Mouse (Mus musculus): ENCODE data around the gene Slc15a3. TPM values are rescaled to one million over a fixed set of nuclear protein-coding genes. Genes with fewer than 3 reads are reported as not detected.

The Slc15a3 gene
- total RNA-seq, 1 experiment from 2014 or later = 61.9 TPM

GRCm38 (mm10) chr19:10818217-10818946 is 21.1 kb upstream of the Slc15a3 start:
- no peak for ATAC-seq (ENCODE audit: extremely low read depth, insufficient number of reproducible peaks, low FRiP score, poor library complexity, severe bottlenecking)

GRCm38 (mm10) chr19:10821319-10821718 is 18.2 kb upstream of the Slc15a3 start:
- ATAC-seq (ENCODE audit: extremely low read depth, insufficient number of reproducible peaks, low FRiP score, poor library complexity, severe bottlenecking) = no peak

DNA sequence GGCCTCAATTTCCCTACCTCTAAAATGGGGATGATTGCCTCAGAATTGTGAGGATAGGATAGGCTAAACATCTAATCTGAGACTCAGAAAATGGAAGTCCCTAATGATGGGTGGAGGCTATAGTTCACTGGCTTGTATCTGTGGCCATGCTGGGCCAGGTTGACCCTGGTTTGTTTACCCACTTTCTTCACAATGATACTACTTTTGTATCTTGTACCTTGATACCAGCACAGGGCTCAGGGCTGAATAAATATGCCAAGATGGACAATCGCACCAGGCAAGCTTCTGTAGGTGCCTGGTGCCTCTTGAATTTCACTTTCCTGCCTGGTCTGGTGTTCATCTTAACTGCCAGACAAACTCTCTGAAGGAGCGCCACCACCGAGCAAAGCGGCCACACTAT is 17.0 kb upstream of the Slc15a3 start:
- ATAC-seq (ENCODE audit: extremely low read depth, insufficient number of reproducible peaks, low FRiP score, poor library complexity, severe bottlenecking) = no peak

- no peak for ATAC-seq (ENCODE audit: extremely low read depth, insufficient number of reproducible peaks, low FRiP score, poor library complexity, severe bottlenecking)
Measured at GRCm38 (mm10) chr19:10824061-10824460, 15.5 kb upstream of the Slc15a3 start.

- no peak for ATAC-seq (ENCODE audit: extremely low read depth, insufficient number of reproducible peaks, low FRiP score, poor library complexity, severe bottlenecking)
Measured at GRCm38 (mm10) chr19:10828321-10828720, 11.2 kb upstream of the Slc15a3 start.

DNA sequence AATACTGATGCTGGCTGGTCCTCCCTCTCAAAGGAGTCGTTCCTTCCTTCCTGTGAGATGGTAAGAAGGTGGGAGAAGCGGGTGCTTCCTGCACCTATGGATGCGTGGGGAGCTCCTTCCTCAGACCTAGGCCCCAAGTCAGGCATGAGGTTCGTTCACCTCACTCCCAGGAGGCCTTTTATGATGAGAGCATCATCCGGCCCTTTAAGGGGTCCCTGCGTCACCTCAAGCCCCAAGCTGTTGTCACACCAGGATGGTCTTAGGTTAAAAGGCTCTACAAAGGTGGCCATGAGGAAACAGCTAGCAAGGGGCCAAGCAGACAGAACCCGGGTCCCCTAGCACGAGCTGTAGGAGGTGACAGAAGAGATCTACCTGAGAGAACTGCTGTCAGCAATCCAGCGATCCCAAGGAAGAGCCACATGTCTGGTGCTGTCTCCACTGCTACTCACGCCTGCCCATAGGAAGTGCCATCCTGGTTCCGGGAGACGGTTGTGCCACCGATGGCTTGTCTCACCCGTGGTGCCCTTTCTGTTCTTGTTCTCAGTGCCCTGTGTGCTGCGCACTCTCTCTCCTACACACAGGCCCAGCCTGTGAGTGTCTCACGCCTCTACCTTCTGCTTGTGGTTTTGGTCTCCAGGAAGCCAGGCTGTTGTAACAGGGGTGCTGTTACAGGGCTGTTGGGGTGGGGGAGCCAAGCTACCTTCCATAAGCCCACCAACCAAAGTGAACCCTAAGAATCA is 9.9 kb upstream of the Slc15a3 start, which contains the start of gene Cd6:
Cd6 (minus strand) TSS at position 623 of the 740 bp plus-strand sequence.
- no peak for ATAC-seq (ENCODE audit: extremely low read depth, insufficient number of reproducible peaks, low FRiP score, poor library complexity, severe bottlenecking)

GRCm38 (mm10) chr19:10831424-10831823 is 8.1 kb upstream of the Slc15a3 start:
- peak; percentile 61 for ATAC-seq (ENCODE audit: extremely low read depth, insufficient number of reproducible peaks, low FRiP score, poor library complexity, severe bottlenecking)

DNA sequence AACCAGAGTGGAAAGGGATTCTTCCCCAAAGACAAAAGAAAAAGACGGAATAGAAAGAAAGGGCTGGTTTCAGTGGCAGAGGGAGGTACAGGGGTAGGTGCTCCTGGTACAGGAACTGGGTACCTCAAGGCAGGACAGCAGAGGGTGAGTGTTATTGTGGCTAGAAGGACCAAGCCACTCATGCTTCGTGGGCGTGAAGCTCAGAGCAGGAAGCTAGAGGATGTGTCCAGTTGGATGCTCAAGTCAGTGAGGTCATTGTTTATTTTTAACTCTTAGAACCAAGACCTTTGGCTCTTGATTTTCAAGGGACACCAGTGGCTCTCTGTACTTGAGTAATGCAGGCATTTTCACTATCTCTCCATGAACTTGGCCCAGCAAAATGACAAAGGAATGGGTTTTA is 7.5 kb upstream of the Slc15a3 start:
- ATAC-seq (ENCODE audit: extremely low read depth, insufficient number of reproducible peaks, low FRiP score, poor library complexity, severe bottlenecking) = peak; percentile 58

DNA sequence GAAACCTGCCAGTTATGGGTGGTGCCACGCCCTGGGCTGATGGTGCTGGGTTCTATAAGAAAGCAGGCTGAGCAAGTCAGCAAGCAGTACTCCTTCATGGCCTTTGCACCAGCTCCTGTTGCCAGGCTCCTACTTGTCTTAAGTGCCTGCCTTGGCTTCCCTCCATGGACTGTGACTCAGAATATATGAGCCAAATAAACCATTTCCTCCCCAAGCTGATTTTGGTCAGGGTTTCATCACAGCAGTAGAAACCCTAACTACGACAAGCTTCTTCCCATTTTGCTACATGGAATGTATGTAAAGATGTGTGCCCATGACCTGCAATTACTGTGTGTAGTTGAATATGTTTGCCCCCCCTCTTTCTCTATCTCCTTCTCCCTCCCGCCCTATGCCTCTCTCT is 5.9 kb upstream of the Slc15a3 start:
- ATAC-seq (ENCODE audit: extremely low read depth, insufficient number of reproducible peaks, low FRiP score, poor library complexity, severe bottlenecking) = no peak

GRCm38 (mm10) chr19:10835671-10836070 is 3.9 kb upstream of the Slc15a3 start:
- ATAC-seq (ENCODE audit: extremely low read depth, insufficient number of reproducible peaks, low FRiP score, poor library complexity, severe bottlenecking) = no peak

DNA sequence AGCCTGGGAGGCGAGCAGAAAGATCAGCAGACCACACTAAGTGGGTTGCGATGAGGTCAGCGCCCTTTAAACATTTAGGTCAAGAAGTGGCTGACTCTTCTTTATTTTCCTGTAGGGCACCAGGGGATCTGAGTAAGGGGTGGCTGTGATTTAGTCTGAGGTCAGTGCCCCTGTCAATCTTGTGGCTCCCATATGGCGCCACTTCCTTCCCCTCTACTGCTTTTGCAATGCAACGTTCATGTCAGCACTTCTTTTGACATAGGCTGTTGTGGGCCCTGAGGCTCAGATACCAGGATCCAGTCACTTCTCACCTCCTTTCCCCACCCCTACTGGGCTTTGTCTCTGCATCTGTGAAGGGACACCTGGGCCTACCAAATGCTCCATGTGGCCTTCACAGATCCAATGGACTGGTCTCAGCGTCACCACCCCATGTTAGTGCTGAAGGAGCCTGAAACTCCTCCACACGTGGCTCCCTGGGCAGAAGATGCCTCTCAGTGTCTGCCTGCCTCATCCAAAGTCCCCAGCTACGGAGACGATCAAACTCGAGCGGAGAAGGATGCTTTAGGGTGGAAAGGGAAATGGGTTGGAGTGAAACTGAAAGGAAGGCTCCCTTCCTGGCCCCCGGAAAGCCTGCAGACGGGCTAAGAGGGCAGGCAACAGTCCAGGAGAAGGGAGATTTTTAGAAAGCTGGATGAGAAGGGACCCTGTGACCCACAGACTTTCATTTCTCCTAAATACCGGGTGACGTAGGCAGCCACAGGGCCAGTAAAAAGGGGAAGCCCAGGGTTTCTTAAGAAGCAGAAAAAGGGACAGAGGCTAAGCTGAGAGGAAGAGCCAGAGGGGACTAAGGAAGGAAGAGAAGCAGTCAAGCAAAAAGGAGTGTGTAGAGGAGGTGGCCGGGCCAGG is 2.4 kb downstream of the Slc15a3 start:
- ATAC-seq (ENCODE audit: extremely low read depth, insufficient number of reproducible peaks, low FRiP score, poor library complexity, severe bottlenecking) = peak; percentile 75

- ATAC-seq (ENCODE audit: extremely low read depth, insufficient number of reproducible peaks, low FRiP score, poor library complexity, severe bottlenecking) = peak; percentile 6; the same call in 1 of the 2 replicates
Measured at GRCm38 (mm10) chr19:10842914-10843313, 3.4 kb downstream of the Slc15a3 start.

DNA sequence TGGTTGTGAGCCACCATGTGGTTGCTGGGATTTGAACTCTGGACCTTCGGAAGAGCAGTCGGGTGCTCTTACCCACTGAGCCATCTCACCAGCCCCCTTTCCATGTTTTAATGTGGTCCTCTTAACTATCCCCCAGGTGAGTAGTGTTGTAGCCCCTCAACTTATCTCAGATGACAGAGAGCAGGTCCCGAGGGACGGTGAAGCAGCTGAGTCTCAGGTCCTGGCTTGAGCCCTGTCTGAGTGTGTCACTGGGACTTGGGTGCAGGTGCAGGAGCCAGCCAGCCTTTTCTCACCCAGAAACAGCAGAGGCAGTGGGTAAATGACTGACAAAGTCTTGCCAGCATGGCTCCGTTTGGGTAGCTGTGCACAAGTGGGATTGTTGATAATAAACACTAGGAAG is 4.7 kb downstream of the Slc15a3 start:
- no peak for ATAC-seq (ENCODE audit: extremely low read depth, insufficient number of reproducible peaks, low FRiP score, poor library complexity, severe bottlenecking)

DNA sequence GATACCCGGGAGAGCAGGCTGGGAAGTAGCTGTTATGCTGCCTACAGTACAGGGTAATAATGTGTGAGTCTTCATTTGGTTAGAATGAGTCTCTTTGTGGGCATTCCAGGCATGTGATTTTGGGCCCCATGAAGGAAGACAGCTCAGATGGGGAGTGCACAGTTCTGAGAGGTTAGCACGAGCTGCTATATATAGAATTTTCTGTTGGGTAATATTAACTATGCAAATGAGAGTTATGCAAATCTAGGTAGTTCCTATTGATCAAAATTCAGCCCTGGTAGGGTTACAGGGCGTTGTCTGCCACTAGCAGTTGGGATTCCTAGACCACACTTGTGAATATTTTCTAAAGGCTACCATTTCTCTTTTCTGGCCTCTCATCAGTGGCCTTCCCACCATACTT is 5.9 kb downstream of the Slc15a3 start:
- no peak for ATAC-seq (ENCODE audit: extremely low read depth, insufficient number of reproducible peaks, low FRiP score, poor library complexity, severe bottlenecking)

GRCm38 (mm10) chr19:10846150-10846549 is 6.6 kb downstream of the Slc15a3 start:
- ATAC-seq (ENCODE audit: extremely low read depth, insufficient number of reproducible peaks, low FRiP score, poor library complexity, severe bottlenecking) = no peak

GRCm38 (mm10) chr19:10847311-10848087 is 8.0 kb downstream of the Slc15a3 start:
- no peak for ATAC-seq (ENCODE audit: extremely low read depth, insufficient number of reproducible peaks, low FRiP score, poor library complexity, severe bottlenecking)

- no peak for ATAC-seq (ENCODE audit: extremely low read depth, insufficient number of reproducible peaks, low FRiP score, poor library complexity, severe bottlenecking)
Measured at GRCm38 (mm10) chr19:10855422-10855821, 15.9 kb downstream of the Slc15a3 start.

- no peak for ATAC-seq (ENCODE audit: extremely low read depth, insufficient number of reproducible peaks, low FRiP score, poor library complexity, severe bottlenecking)
Measured at GRCm38 (mm10) chr19:10856520-10856919, 17.0 kb downstream of the Slc15a3 start.

GRCm38 (mm10) chr19:10860072-10860497 is 20.6 kb downstream of the Slc15a3 start:
- ATAC-seq (ENCODE audit: extremely low read depth, insufficient number of reproducible peaks, low FRiP score, poor library complexity, severe bottlenecking) = no peak

Data from neutrophil, adult 5-6 weeks (primary cell).